Mouse (Mus musculus) lung, adult 2 months (tissue): Measurements from ENCODE around the gene Sntb2. TPM values are rescaled to one million over a fixed set of nuclear protein-coding genes. Genes with fewer than 3 reads are reported as not detected.
A peak's percentile ranks its signal among the peaks of the same experiment; 100 is the strongest.

ENCODE experiments used
- DNase-seq: peaks from one replicate; pipeline ENCODE4 v3.0.0; 2022
- H3K4me1 ChIP-seq: fragments of 200-500 bp; 2 replicates; pipeline ENCODE4 v1.6.1; 2011; ENCODE audit warnings: low read length; ENCODE audit not compliant: control insufficient read depth, insufficient read depth
- H3K4me3 ChIP-seq: fragments of 200-500 bp; replicated peaks from 2 replicates; pipeline ENCODE3; 2011; ENCODE audit warnings: low read depth, mild to moderate bottlenecking, control low read depth, low read length; ENCODE audit errors: extremely low read depth
- CTCF ChIP-seq: fragments of 200-500 bp; IDR thresholded peaks from 2 replicates; pipeline ENCODE4 v1.5.1; 2011; ENCODE audit warnings: mild to moderate bottlenecking, low read length, control low read depth; ENCODE audit not compliant: insufficient read depth
- POLR2A ChIP-seq: fragments of 200-500 bp; IDR thresholded peaks from 2 replicates; pipeline ENCODE4 v1.6.1; 2011; ENCODE audit warnings: low read depth, mild to moderate bottlenecking, control low read depth, low read length, borderline replicate concordance; ENCODE audit errors: extremely low read depth
- WGBS: fragments of 180-500 bp; shearing (Covaris S2); methylation state at CpG from one replicate; pipeline ENCODE4 v1.1.7; 2018; 5-methylcytosine and 5-hydroxymethylcytosine counted together
- polyA plus RNA-seq: library from polyadenylated mRNA; depleted of rRNA; stranded (reverse); fragments of >200 nt; gene quantifications from 2 replicates; pipeline ENCODE4 v1.2.3, GENCODE M21; 2012

The Sntb2 gene
- polyA plus RNA-seq, 1 experiment, result 12.1 TPM

- TF ChIP-seq CTCF (no peak), POLR2A (no peak)
- Histone ChIP-seq H3K4me3 (no peak overlapping the region), H3K4me1 (peaks cover 3% of the 10 kb centered on the region; the same call in 1 of the 2 replicates)
- peak; percentile 31 for DNase-seq
- WGBS, result 37% methylated on average over 6 of the region's 6 CpGs
These were observed 6.2 kb upstream of the Sntb2 start for GRCm38 (mm10) chr8:106929155-106929913.

DNA sequence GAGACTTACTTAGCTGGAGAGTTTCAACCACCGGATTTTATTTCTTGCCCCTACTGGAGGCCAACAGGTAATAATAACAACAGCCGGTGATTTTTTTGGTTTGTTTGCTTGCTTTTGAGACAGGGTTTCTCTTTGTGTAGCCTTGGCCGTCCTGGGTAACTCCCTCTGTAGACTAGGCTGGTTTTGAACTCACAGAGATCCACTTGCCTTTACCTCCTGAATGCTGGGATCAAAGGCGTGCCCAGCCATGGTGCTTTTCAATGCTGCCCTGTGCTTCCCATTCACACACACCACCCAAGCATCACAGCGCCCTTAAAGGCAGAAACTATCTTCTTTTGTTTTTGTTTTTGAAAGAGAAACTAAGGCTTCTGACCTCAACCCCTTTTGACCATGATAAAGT lies 5.6 kb upstream of the Sntb2 start:
- peaks cover 3% of the 10 kb centered on the region; the same call in 1 of the 2 replicates for H3K4me1 ChIP-seq
- TF ChIP-seq CTCF (no peak), POLR2A (no peak)
- DNase-seq, result no peak
- H3K4me3 ChIP-seq, result no peak overlapping the region
- WGBS, result 56% methylated on average over 5 of the region's 5 CpGs

GRCm38 (mm10) chr8:106932376-106933065 lies 3.0 kb upstream of the Sntb2 start:
- TF ChIP-seq CTCF (no peak), POLR2A (no peak)
- DNase-seq, result peak; percentile 22
- H3K4me3 ChIP-seq, result no peak overlapping the region
- WGBS, result 19% methylated on average over 22 of the region's 22 CpGs
- H3K4me1 ChIP-seq, result peaks cover 13% of the 10 kb centered on the region

DNA sequence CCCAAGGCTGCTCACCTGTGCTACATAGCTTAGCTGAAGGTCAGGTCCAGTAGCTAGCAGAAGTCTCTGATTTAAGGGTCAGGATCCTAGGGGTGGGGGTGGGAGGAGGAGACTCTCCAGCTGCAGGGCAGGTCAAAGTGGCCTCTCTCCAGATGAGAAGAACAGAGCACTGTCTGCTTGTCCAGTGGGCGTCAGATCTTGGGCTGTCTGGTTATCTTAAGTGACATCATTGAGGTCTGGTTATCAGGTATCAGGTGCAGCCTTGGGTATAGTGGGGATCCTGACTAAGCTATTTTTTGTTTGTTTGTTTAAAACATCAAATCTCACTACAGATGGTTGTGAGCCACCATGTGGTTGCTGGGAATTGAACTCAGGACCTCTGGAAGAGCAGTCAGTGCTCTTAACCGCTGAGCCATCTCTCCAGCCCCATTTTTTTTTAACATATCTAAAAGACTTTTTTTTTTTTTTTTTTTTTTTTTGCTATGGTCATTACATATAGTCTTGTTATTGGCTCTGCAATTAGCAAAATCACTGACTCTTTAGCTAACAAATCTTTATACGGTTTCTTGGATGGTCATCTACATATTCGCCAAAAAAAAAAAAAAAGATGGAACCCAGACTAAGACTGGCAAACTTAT lies 1.9 kb upstream of the Sntb2 start:
- no peak overlapping the region for H3K4me3 ChIP-seq
- peaks cover 16% of the 10 kb centered on the region for H3K4me1 ChIP-seq
- 92% methylated on average over 4 of the region's 4 CpGs for WGBS
- DNase-seq, result no peak
- no peak for TF ChIP-seq CTCF
- TF ChIP-seq POLR2A, result no peak

DNA sequence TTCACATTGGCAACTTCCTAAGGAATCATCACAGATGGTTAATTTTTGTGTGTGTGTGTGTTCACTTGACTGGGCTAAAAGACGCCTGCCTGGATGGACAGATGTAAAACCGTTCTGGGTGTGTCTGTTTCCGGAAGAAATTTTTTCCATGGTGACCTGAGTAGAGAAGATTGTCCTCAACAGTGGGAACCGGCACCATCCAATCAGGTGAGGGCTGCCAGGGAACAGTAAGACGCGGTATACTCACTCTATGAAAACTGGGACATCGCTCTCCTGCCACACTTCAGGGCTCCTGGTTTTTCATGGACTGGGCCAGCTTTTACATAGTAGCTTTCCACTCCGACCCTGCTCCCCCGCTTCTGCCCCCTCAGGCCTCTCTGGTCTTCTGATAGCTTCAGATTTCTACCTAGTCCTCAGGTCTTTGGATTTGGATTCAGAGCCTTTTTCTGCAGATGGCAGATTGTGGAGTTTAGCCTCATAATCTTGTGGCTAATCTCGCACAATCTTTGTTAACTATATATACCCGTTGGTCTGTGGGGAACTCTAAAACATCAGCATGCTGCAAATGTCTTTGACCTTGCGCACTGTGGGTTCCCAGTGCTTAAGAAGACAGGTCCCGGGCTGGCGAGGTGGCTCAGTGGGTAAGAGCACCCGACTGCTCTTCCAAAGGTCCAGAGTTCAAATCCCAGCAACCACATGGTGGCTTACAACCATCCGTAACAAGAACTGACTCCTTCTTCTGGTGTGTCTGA lies 1.1 kb upstream of the Sntb2 start:
- DNase-seq, result no peak
- TF ChIP-seq CTCF, result no peak
- no peak for TF ChIP-seq POLR2A
- H3K4me1 ChIP-seq, result peaks cover 16% of the 10 kb centered on the region
- 83% methylated on average over 15 of the region's 16 CpGs for WGBS
- H3K4me3 ChIP-seq, result no peak overlapping the region

- TF ChIP-seq CTCF (no peak), POLR2A (0 out of 2 replicates have a peak, but pooled peaks have one; percentile 13)
- Histone ChIP-seq H3K4me1 (peaks cover 19% of the 10 kb centered on the region), H3K4me3 (peak overlapping the region; percentile 78)
- peak; percentile 71 for DNase-seq
- WGBS, result under 1% methylated on average over 75 of the region's 76 CpGs
These were observed 438 bp downstream of the Sntb2 start for GRCm38 (mm10) chr8:106935899-106936477.

DNA sequence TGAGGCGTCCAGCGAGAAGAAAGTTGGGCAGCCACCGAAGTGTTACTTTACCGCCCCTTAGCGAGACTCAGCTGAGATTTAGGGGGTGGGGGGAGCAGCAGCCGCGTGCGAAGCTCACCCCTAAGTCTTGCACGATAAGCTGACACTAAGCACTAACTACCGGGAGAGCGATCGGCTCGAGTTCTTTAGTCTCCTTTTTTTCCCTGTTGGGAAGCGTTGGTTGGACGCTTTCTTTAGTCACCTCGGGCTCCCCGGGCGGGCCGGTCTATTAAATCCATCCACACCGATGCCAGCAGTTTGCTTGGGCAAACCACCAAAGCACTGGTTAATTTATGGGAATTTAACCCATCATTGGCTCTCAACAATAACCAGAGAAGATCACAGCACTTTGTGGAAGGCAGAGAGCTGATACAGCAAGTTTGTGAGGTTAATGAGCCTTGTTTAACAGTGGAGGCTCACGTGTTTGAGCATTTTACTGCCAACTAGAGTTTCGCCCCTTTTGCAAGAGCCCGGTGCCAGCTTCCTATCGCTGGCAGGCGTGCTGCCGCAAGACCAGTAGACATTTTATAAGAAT lies 1.0 kb downstream of the Sntb2 start:
- TF ChIP-seq CTCF (no peak), POLR2A (no peak)
- no peak for DNase-seq
- under 1% methylated on average over 26 of the region's 26 CpGs for WGBS
- peak overlapping the region; percentile 78 for H3K4me3 ChIP-seq
- peaks cover 19% of the 10 kb centered on the region for H3K4me1 ChIP-seq

- no peak for DNase-seq
- WGBS, result 28% methylated on average over 14 of the region's 14 CpGs
- Histone ChIP-seq H3K4me3 (peak overlapping the region; percentile 78), H3K4me1 (peaks cover 19% of the 10 kb centered on the region)
- TF ChIP-seq POLR2A, result no peak
- TF ChIP-seq CTCF, result no peak
These were observed 1.7 kb downstream of the Sntb2 start for GRCm38 (mm10) chr8:106937081-106937800.

GRCm38 (mm10) chr8:106941806-106942205 lies 6.3 kb downstream of the Sntb2 start:
- Histone ChIP-seq H3K4me1 (peaks cover 23% of the 10 kb centered on the region), H3K4me3 (no peak overlapping the region)
- 73% methylated on average over 3 of the region's 3 CpGs for WGBS
- TF ChIP-seq CTCF, result no peak
- no peak for DNase-seq
